Mouse (Mus musculus) limb, embryonic 14.5 days (tissue): ENCODE measurements at regions not wholly inside any gene's neighbourhood (a gene's known extent, or its start where the extent isn't known, plus 50 kb on each side); places are given as distances from the start of the nearest gene placed in this dataset.
A peak's percentile ranks its signal among the peaks of the same experiment; 100 is the strongest.

Experiments used
- ATAC-seq: fragments of 200-750 bp; cut with Nextera tagmentation; 2 replicates; pipeline ENCODE4 v1.8.0; 2017; ENCODE audit warnings: low read depth, moderate number of reproducible peaks, moderate TSS enrichment; ENCODE audit not compliant: low FRiP score
- DNase-seq: peaks from one replicate; pipeline ENCODE4 v3.0.0-alpha.2; 2015; ENCODE audit warnings: low spot score
- H3K27ac ChIP-seq: fragments of 300-500 bp; sonication (generic); replicated peaks from 2 replicates; pipeline ENCODE4 v1.5.1; 2014; ENCODE audit warnings: low read depth, mild to moderate bottlenecking, low read length, moderate library complexity, mixed read lengths
- H3K27me3 ChIP-seq: fragments of 300-500 bp; sonication (generic); 2 replicates; pipeline ENCODE4 v1.6.1; 2014; ENCODE audit warnings: low read length, mixed read lengths; ENCODE audit not compliant: control insufficient read depth, insufficient read depth
- H3K36me3 ChIP-seq: fragments of 300-500 bp; sonication (generic); 2 replicates; pipeline ENCODE4 v1.6.1; 2014; ENCODE audit warnings: mild to moderate bottlenecking, low read length, moderate library complexity, mixed read lengths; ENCODE audit not compliant: control insufficient read depth, insufficient read depth
- H3K4me1 ChIP-seq: fragments of 300-500 bp; sonication (generic); 2 replicates; pipeline ENCODE4 v1.6.1; 2014; ENCODE audit warnings: antibody characterized with exemption, low read length, mixed read lengths; ENCODE audit not compliant: control insufficient read depth, insufficient read depth
- H3K4me2 ChIP-seq: fragments of 300-500 bp; sonication (generic); replicated peaks from 2 replicates; pipeline ENCODE4 v1.6.1; 2014; ENCODE audit warnings: low read depth, mild to moderate bottlenecking, low read length, moderate library complexity; ENCODE audit not compliant: severe bottlenecking
- H3K4me3 ChIP-seq: fragments of 300-500 bp; sonication (generic); replicated peaks from 2 replicates; pipeline ENCODE4 v1.5.1; 2014; ENCODE audit warnings: low read length
- H3K9ac ChIP-seq: fragments of 300-500 bp; sonication (generic); 2 replicates; pipeline ENCODE4 v1.6.1; 2014; ENCODE audit warnings: mild to moderate bottlenecking, low read depth, low read length, moderate library complexity; ENCODE audit not compliant: severe bottlenecking
- H3K9me3 ChIP-seq: fragments of 300-500 bp; sonication (generic); 2 replicates; pipeline ENCODE4 v1.6.1; 2016; ENCODE audit warnings: low read length; ENCODE audit not compliant: control insufficient read depth
- POLR2A ChIP-seq: fragments of 200-500 bp; IDR thresholded peaks from 2 replicates; pipeline ENCODE4 v1.8.0; 2012; ENCODE audit warnings: inconsistent platforms, mild to moderate bottlenecking, moderate library complexity, borderline replicate concordance; ENCODE audit not compliant: insufficient read depth, insufficient read length; ENCODE audit errors: extremely low read depth
- WGBS: fragments of 180-500 bp; shearing (Covaris S2); extraction: QIAGEN DNeasy Blood & Tissue Kit; methylation state at CpG from one replicate; pipeline ENCODE4 v1.1.7; 2014; 5-methylcytosine and 5-hydroxymethylcytosine counted together

DNA sequence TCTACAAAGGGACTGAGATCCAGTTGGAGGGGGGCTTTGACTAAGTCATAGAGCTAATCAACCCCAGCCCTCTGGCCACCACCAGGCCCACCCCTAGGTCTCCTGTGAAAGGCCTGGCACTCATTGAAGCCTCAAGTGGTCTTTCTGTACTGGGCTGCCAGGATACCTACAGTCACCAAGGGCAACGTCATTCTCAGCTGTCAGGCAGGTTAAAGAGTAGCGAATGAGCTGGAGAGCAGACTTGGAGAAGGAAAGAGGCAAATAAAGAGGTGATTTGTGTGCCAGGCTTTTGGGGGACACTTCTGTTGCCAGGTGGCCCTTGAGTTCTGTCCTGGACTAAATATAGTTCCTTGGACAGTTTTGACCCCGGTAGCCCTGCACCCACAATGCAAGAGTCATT is 81.5 kb upstream of the Dio3 start:
- 83% methylated on average over 3 of the region's 3 CpGs for WGBS
- Histone ChIP-seq H3K4me1 (no peaks in the 10 kb centered on the region), H3K36me3 (no peaks in the 10 kb centered on the region), H3K4me3 (no peak overlapping the region), H3K27ac (no peak overlapping the region), H3K27me3 (peaks cover 12% of the 10 kb centered on the region; the same call in 1 of the 2 replicates), H3K9me3 (no peaks in the 10 kb centered on the region), H3K4me2 (no peak overlapping the region), H3K9ac (no peak overlapping the region)
- ATAC-seq (no peak), DNase-seq (no peak)
- TF ChIP-seq POLR2A, result no peak

DNA sequence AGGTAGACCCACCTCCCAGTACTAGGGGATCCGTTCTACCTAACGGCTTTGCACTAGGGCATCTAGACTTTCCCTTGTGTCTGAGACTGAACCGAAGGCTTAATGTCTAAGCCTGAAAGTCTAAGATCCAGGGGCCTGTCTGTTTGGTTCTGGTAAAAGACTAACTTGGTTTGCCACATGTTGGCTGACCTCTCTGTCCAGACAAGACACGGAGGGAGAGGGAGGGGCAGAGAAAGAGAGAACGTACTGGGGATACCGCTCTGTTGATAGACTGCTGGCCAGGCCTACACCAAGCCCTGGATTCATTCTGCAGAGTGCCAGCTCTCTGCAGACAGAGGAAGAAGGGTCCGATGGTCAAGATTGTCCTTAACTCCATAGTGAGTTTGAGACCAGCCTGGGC is 78.4 kb upstream of the Dio3 start:
- 91% methylated on average over 7 of the region's 7 CpGs for WGBS
- no peaks in the 10 kb centered on the region for H3K36me3 ChIP-seq
- H3K9ac ChIP-seq, result no peak overlapping the region
- H3K4me2 ChIP-seq, result no peak overlapping the region
- no peak overlapping the region for H3K4me3 ChIP-seq
- H3K27me3 ChIP-seq, result peaks cover 6% of the 10 kb centered on the region; the same call in 1 of the 2 replicates
- peaks cover 14% of the 10 kb centered on the region for H3K4me1 ChIP-seq
- DNase-seq (no peak), ATAC-seq (no peak)
- no peak for TF ChIP-seq POLR2A
- H3K27ac ChIP-seq, result no peak overlapping the region
- no peaks in the 10 kb centered on the region for H3K9me3 ChIP-seq

DNA sequence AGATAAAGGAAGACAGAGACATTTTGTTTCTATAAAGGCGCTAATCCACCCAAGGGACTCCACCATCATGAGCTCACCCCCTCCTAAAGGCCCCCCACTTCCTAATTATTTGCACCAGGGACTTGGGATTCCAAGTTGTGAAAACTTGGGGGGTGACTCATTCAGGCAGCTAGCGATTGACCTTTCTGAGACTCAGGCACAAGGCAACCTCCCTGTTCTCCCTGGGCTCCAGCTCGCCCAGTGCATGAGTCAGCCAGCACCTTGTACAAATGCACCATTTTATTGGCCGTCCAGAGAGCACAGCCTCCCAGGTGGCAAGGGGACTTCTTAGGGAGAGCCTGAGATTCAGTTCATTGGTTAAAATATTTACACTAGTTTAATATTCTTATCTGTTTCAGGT is 78.0 kb upstream of the Dio3 start:
- TF ChIP-seq POLR2A, result no peak
- WGBS, result 83% methylated on average over 4 of the region's 4 CpGs

DNA sequence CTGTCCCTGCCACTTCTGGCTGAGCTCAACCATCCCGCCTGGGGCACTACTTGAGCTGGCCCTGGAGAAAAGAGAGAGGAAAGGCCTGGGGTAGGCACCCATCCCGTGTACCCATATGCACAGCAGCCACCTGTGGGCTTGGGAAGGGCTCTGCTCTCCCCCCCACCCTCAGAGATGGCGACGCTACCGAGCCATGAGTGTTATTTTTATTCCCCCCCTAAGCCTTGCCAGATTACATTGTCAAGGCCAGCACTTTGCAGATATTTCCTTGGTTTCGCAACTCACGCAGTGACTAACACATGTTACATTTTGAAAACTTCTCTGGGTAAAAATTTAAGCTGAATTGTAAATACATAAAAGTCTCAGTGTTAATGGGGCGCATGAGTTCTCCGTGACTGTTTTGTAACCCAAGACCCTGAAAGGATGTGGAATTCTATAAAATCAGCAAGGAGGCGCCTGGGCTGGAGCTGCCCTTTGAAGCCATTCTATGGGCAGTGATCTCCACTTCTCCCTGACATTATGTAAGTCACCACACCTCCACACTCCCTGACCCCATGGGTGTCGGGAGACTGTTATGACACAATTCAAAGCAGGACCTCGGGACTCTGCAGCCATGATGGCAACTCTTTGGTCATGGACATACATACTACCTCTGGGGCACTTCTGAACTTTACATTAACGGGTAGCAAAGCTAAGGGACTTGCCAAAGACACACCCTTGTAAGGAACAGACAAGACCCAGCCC is 75.4 kb upstream of the Dio3 start:
- no peaks in the 10 kb centered on the region for H3K9me3 ChIP-seq
- peaks cover 6% of the 10 kb centered on the region; the same call in 1 of the 2 replicates for H3K27me3 ChIP-seq
- 29% methylated on average over 13 of the region's 13 CpGs for WGBS
- H3K4me3 ChIP-seq, result no peak overlapping the region
- no peak for TF ChIP-seq POLR2A
- no peak overlapping the region for H3K4me2 ChIP-seq
- DNase-seq, result no peak
- H3K36me3 ChIP-seq, result no peaks in the 10 kb centered on the region
- no peak overlapping the region for H3K27ac ChIP-seq
- no peak overlapping the region for H3K9ac ChIP-seq
- peak; percentile 41; the same call in 1 of the 2 replicates for ATAC-seq
- H3K4me1 ChIP-seq, result peaks cover 14% of the 10 kb centered on the region

More for the DNA sequence above, 78.0 kb upstream of the Dio3 start:
- no peak for ATAC-seq
- no peak overlapping the region for H3K4me3 ChIP-seq
- H3K9me3 ChIP-seq, result no peaks in the 10 kb centered on the region
- peaks cover 6% of the 10 kb centered on the region; the same call in 1 of the 2 replicates for H3K27me3 ChIP-seq
- no peak for DNase-seq
- H3K27ac ChIP-seq, result no peak overlapping the region
- no peak overlapping the region for H3K4me2 ChIP-seq
- no peak overlapping the region for H3K9ac ChIP-seq
- H3K4me1 ChIP-seq, result peaks cover 14% of the 10 kb centered on the region
- H3K36me3 ChIP-seq, result no peaks in the 10 kb centered on the region

DNA sequence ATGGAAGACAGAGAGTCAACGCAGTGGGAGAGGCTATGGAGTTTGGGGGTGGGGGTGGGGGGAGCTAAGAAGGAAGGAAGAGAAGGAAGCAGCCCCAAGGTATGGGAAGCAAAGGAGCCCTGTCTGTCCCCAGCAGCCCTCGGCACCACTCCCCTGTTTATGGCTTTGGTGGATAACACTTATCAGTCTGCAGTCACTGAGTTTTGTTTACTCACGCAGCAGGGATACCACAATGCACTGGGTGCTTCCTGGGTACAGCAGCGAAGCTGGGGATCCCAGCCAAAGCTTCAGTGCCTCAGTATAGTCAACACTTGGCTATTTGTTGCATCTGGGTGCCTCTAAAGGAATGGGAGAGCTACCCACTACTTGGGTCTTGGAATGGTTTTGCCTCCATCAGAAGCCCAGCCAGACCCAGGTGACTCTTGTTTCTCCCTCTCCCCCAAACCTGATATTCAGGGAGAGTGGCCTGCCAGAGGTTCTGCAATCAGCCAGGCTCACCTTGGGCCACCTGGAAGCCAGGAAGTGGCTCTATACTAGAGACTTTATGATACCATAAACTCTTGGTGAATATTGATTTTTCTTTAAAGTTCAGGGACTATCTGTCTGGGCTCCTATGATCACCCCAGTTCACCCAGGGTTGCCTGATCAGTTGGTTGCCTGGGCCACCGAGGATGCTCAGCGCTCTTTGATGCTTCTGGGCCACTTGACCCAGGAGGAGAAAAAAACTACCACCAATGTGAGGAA is 74.5 kb upstream of the Dio3 start:
- H3K27me3 ChIP-seq, result peaks cover 6% of the 10 kb centered on the region; the same call in 1 of the 2 replicates
- no peak for DNase-seq
- H3K9ac ChIP-seq, result no peak overlapping the region
- no peak for TF ChIP-seq POLR2A
- H3K36me3 ChIP-seq, result no peaks in the 10 kb centered on the region
- ATAC-seq, result no peak
- WGBS, result 39% methylated on average over 6 of the region's 6 CpGs
- peaks cover 14% of the 10 kb centered on the region for H3K4me1 ChIP-seq
- H3K4me2 ChIP-seq, result no peak overlapping the region
- H3K9me3 ChIP-seq, result no peaks in the 10 kb centered on the region
- H3K4me3 ChIP-seq, result no peak overlapping the region
- no peak overlapping the region for H3K27ac ChIP-seq
